Mouse (Mus musculus) CH12.LX (cell line): ENCODE results near the gene Csrp1. TPM values are rescaled to one million over a fixed set of nuclear protein-coding genes. Genes with fewer than 3 reads are reported as not detected.

Experiments
- DNase-seq: peaks from one replicate; pipeline ENCODE4 v3.0.0-alpha.2; 2013; ENCODE audit errors: extremely low read depth
- H3K27ac ChIP-seq: 2 replicates; pipeline ENCODE4 v1.5.1; 2012; ENCODE audit warnings: low read depth, mild to moderate bottlenecking, control low read depth, moderate library complexity; ENCODE audit not compliant: insufficient read depth
- H3K27me3 ChIP-seq: replicated peaks from 2 replicates; pipeline ENCODE3; 2012; ENCODE audit warnings: inconsistent platforms
- H3K36me3 ChIP-seq, 2 experiments: replicated peaks in 1 of 2; 2 replicates each; pipeline versions ENCODE3 to v1.6.1; 2012; ENCODE audit warnings: inconsistent platforms in 1 of 2, low read length in 1 of 2, mild to moderate bottlenecking in 1 of 2, mixed read lengths in 1 of 2, moderate library complexity in 1 of 2; ENCODE audit not compliant: control insufficient read depth in 1 of 2, insufficient read depth in 1 of 2
- H3K4me1 ChIP-seq, 2 experiments: 2 replicates each; pipeline ENCODE4 v1.6.1; 2012; ENCODE audit warnings: inconsistent platforms in 1 of 2, moderate library complexity in 1 of 2; ENCODE audit not compliant: insufficient read depth in 2 of 2, control insufficient read depth in 1 of 2
- H3K4me2 ChIP-seq: 2 replicates; pipeline ENCODE4 v1.6.1; 2012; ENCODE audit warnings: low read depth, mild to moderate bottlenecking, control low read depth; ENCODE audit not compliant: poor library complexity, insufficient read depth, severe bottlenecking
- H3K4me3 ChIP-seq, 3 experiments: fragments of 150-350 bp in 1 of 3; sonication (generic) in 1 of 3; replicated peaks in 1 of 3; 2 replicates each; pipeline versions ENCODE3 to v1.5.1; 2011 to 2012; ENCODE audit warnings: low read depth in 2 of 3, low read length in 2 of 3, mild to moderate bottlenecking in 2 of 3, moderate library complexity in 2 of 3, control low read depth in 1 of 3, improper control_type of control experiment in 1 of 3, inconsistent platforms in 1 of 3, mixed read lengths in 1 of 3; ENCODE audit not compliant: poor library complexity in 1 of 3
- H3K79me2 ChIP-seq: replicated peaks from 2 replicates; pipeline ENCODE4 v1.6.1; 2012; ENCODE audit warnings: mild to moderate bottlenecking, moderate library complexity; ENCODE audit not compliant: control insufficient read depth, poor library complexity, insufficient read depth, severe bottlenecking; ENCODE audit errors: extremely low read depth
- H3K9ac ChIP-seq: 2 replicates; pipeline ENCODE4 v1.6.1; 2012; ENCODE audit warnings: low read depth, mild to moderate bottlenecking, control low read depth, moderate library complexity; ENCODE audit not compliant: insufficient read depth
- H3K9me3 ChIP-seq: replicated peaks from 2 replicates; pipeline ENCODE3; 2012; ENCODE audit warnings: low read length, inconsistent platforms, mixed read lengths
- CHD1 ChIP-seq: IDR thresholded peaks from 2 replicates; pipeline ENCODE4 v1.6.1; 2012; ENCODE audit warnings: low read depth, low read length, improper control_type of control experiment, inconsistent platforms
- E2F4 ChIP-seq: IDR thresholded peaks from 2 replicates; pipeline ENCODE4 v1.6.1; 2011; ENCODE audit warnings: low read depth, low read length, improper control_type of control experiment; ENCODE audit not compliant: insufficient replicate concordance
- ETS1 ChIP-seq: conservative IDR thresholded peaks from 2 replicates; pipeline ENCODE4 v1.6.1; 2012; ENCODE audit warnings: low read depth, mild to moderate bottlenecking, inconsistent platforms, low read length, improper control_type of control experiment, moderate library complexity
- GABPA ChIP-seq: IDR thresholded peaks from 2 replicates; pipeline ENCODE4 v1.6.1; 2012; ENCODE audit warnings: low read depth, low read length, improper control_type of control experiment, inconsistent platforms; ENCODE audit not compliant: insufficient replicate concordance
- JUN ChIP-seq: IDR thresholded peaks from 2 replicates; pipeline ENCODE4 v1.6.1; 2011; ENCODE audit warnings: low read depth, mild to moderate bottlenecking, low read length, improper control_type of control experiment, moderate library complexity; ENCODE audit not compliant: insufficient read depth
- JUND ChIP-seq: conservative IDR thresholded peaks from 2 replicates; pipeline ENCODE4 v1.6.1; 2011; ENCODE audit warnings: low read depth, low read length, improper control_type of control experiment
- MAZ ChIP-seq: IDR thresholded peaks from 2 replicates; pipeline ENCODE4 v1.6.1; 2012; ENCODE audit warnings: low read depth, mild to moderate bottlenecking, inconsistent platforms, low read length, improper control_type of control experiment, moderate library complexity
- MXI1 ChIP-seq: IDR thresholded peaks from 2 replicates; pipeline ENCODE4 v1.6.1; 2011; ENCODE audit warnings: mild to moderate bottlenecking, low read depth, low read length, improper control_type of control experiment
- NELFE ChIP-seq: IDR thresholded peaks from 2 replicates; pipeline ENCODE4 v1.6.1; 2011; ENCODE audit warnings: low read depth, low read length, improper control_type of control experiment
- PAX5 ChIP-seq: IDR thresholded peaks from 2 replicates; pipeline ENCODE4 v1.6.1; 2012; ENCODE audit warnings: low read length, inconsistent platforms, mixed read lengths
- RAD21 ChIP-seq: IDR thresholded peaks from 2 replicates; pipeline ENCODE4 v1.6.1; 2011; ENCODE audit warnings: low read depth, mild to moderate bottlenecking, low read length, improper control_type of control experiment, moderate library complexity
- RCOR1 ChIP-seq: conservative IDR thresholded peaks from 2 replicates; pipeline ENCODE4 v1.6.1; 2012; ENCODE audit warnings: low read depth, mild to moderate bottlenecking, inconsistent platforms, low read length, improper control_type of control experiment
- SMC3 ChIP-seq: IDR thresholded peaks from 2 replicates; pipeline ENCODE4 v1.6.1; 2011; ENCODE audit warnings: low read depth, low read length, improper control_type of control experiment
- TCF12 ChIP-seq: IDR thresholded peaks from 2 replicates; pipeline ENCODE4 v1.6.1; 2014; ENCODE audit warnings: low read depth, mild to moderate bottlenecking, inconsistent platforms, low read length, improper control_type of control experiment
- USF1 ChIP-seq: IDR thresholded peaks from 2 replicates; pipeline ENCODE4 v1.6.1; 2014; ENCODE audit warnings: low read depth, mild to moderate bottlenecking, inconsistent platforms, low read length, improper control_type of control experiment
- ZC3H11A ChIP-seq: IDR thresholded peaks from 2 replicates; pipeline ENCODE4 v1.6.1; 2012; ENCODE audit warnings: low read depth, mild to moderate bottlenecking, inconsistent platforms, low read length, improper control_type of control experiment
- ZKSCAN1 ChIP-seq: IDR thresholded peaks from 2 replicates; pipeline ENCODE4 v1.6.1; 2012; ENCODE audit warnings: low read depth, inconsistent platforms, low read length, improper control_type of control experiment, borderline replicate concordance
- ZNF384 ChIP-seq: IDR thresholded peaks from 2 replicates; pipeline ENCODE4 v1.6.1; 2012; ENCODE audit warnings: low read depth, low read length, improper control_type of control experiment, inconsistent platforms
- dilution Hi-C: fragments of 300-500 bp; cut with MboI; formaldehyde crosslinking; loops from 2 replicates; pipeline ENCODE4 v1.14.3; 2020; ENCODE audit warnings: low sequenced_read_pairs; ENCODE audit not compliant: extremely low pct_unique_long_range_greater_than_20kb, extremely low pct_ligation_motif_present
- in situ Hi-C: fragments of 300-500 bp; cut with MboI; formaldehyde crosslinking; loops from 3 replicates; pipeline ENCODE4 v1.14.3; 2019; ENCODE audit warnings: low sequenced_read_pairs, low pct_ligation_motif_present, low pct_unique_long_range_greater_than_20kb, mixed read lengths
- polyA plus RNA-seq: library from polyadenylated mRNA; unstranded; fragments of >175 nt; gene quantifications from 2 replicates; pipeline ENCODE4 v1.2.1, GENCODE M21; 2012; ENCODE audit warnings: low read depth; ENCODE audit not compliant: insufficient read length
- total RNA-seq, 2 experiments: library from RNA; depleted of rRNA; stranded (reverse); fragments of 300-350 nt in 1 of 2; fragments of >200 nt in 1 of 2; gene quantifications; 2 replicates each; pipeline ENCODE4 v1.2.3; 2012 to 2014

The Csrp1 gene
- total and polyA plus RNA-seq, 3 experiments = 45.9 to 54.3 (median 49.4) TPM

DNA sequence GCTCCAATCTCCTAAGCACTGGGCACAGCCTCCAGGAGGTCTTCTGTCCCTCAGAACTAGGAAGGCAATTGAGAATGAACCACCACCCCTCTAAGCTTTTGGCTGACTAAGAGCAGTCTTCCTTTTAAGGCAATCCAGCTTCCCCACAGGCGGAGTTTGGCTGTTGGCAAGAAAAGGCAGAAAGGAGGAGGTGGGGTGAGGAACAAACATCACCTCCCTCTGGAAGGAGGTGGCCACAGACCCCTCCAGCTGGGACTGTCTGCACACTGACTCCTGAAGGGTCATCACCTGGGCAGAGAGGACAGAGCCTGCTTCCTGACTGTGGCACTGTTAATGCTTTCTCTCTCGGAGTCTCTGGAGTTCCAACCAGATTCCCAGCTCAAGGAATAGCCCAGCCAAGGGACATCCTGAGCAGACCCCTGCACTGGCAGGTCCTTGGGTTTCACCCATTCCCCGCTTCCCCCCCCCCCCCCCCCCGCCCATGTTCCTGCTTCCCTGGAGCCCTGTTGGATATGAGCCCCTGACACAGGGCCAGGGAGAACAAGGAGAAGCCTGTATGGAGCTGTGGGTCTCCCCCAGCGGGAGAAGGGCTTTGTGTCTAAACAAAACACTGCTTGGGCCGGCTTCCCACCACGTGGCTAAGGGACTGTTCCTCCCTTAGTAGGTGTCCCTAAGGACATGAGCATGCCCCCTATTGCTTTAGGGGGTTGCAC, 14.5 kb downstream of the Csrp1 start:
- DNase-seq = no peak
- H3K27me3 ChIP-seq = no peaks in the 10 kb centered on the region
- no peak overlapping the region for H3K27ac ChIP-seq
- H3K9ac ChIP-seq = no peak overlapping the region
- peaks cover 4 to 47% of the 10 kb centered on the region in 2 experiments for H3K36me3 ChIP-seq
- in situ Hi-C loops = no loop called here
- no peaks in the 10 kb centered on the region for H3K79me2 ChIP-seq
- dilution Hi-C loops = no loop called here
- no peak overlapping the region for H3K4me3 ChIP-seq
- peaks cover 10 to 28% of the 10 kb centered on the region in 2 experiments for H3K4me1 ChIP-seq
- TF ChIP-seq NELFE = no peak
- no peak for TF ChIP-seq ETS1
- no peak overlapping the region for H3K4me2 ChIP-seq
- no peaks in the 10 kb centered on the region for H3K9me3 ChIP-seq

DNA sequence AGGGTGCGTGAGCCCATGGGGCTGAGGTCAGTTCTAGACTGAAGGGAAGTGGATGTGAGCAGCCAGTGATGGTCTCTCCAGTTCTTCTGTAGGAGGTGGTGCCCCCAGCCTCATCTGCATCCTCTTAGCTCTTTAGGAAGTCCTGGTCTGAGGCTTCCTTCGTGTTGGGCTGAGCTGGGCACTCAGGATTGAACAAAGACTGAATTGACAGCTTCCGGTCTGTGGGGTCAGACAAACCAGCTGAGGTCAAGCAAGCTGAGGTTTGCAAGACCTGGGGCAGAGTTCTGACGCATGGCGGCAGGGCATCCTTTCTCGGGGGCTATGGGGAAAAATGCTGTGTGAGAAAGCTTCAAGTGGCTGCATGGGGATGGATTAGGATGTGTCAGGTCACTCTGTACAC, 15.6 kb downstream of the Csrp1 start:
- TF ChIP-seq GABPA (no peak), RAD21 (no peak), NELFE (no peak), JUN (no peak), MAZ (no peak), JUND (no peak), ZKSCAN1 (no peak), PAX5 (no peak), SMC3 (no peak), MXI1 (no peak), ZNF384 (no peak), USF1 (no peak), ZC3H11A (no peak), CHD1 (no peak), RCOR1 (no peak), TCF12 (no peak), E2F4 (no peak)
- no peak overlapping the region for H3K27ac ChIP-seq
- H3K9ac ChIP-seq = no peak overlapping the region
- H3K27me3 ChIP-seq = no peaks in the 10 kb centered on the region
- no peak overlapping the region for H3K4me2 ChIP-seq
- H3K79me2 ChIP-seq = no peaks in the 10 kb centered on the region
- in situ Hi-C loops (no loop called here), dilution Hi-C loops (no loop called here)
- no peak overlapping the region for H3K4me3 ChIP-seq
- peaks cover 8 to 52% of the 10 kb centered on the region in 2 experiments for H3K36me3 ChIP-seq
- DNase-seq = no peak
- peaks cover 10 to 26% of the 10 kb centered on the region in 2 experiments for H3K4me1 ChIP-seq
- H3K9me3 ChIP-seq = no peaks in the 10 kb centered on the region
